Mouse (Mus musculus) liver, adult 2 months (tissue): ENCODE data around the gene Zfp82.

ENCODE experiments used
- CTCF ChIP-seq: fragments of 200-500 bp; IDR thresholded peaks from 2 replicates; pipeline ENCODE4 v1.5.1; 2011; ENCODE audit warnings: low read depth, low read length, control low read depth
- POLR2A ChIP-seq: fragments of 200-500 bp; IDR thresholded peaks from 2 replicates; pipeline ENCODE4 v1.6.1; 2011; ENCODE audit warnings: low read length, control low read depth; ENCODE audit not compliant: insufficient read depth; ENCODE audit errors: extremely low read depth

GRCm38 (mm10) chr7:30064622-30065021 lies 8.1 kb downstream of the Zfp82 start:
- TF ChIP-seq POLR2A (no peak), CTCF (peak; percentile 47)
